Mouse (Mus musculus): ENCODE data around the gene Fut11. TPM values are rescaled to one million over a fixed set of nuclear protein-coding genes. Genes with fewer than 3 reads are reported as not detected.

Fut11 gene
- polyA plus RNA-seq, 1 experiment from 2014 or later = 13.7 TPM

GRCm38 (mm10) chr14:20681742-20682141 lies 13.0 kb upstream of the Fut11 start:
- no peak overlapping the region for H3K9ac ChIP-seq (ENCODE audit: low read length)

GRCm38 (mm10) chr14:20682498-20682897 lies 12.3 kb upstream of the Fut11 start:
- Histone ChIP-seq H3K9ac (ENCODE audit: low read length) (no peak overlapping the region), H3K27me3 (ENCODE audit: control insufficient read depth, insufficient read depth, low read length) (no peaks in the 10 kb centered on the region), H3K4me1 (replicated peaks; ENCODE audit: control insufficient read depth, insufficient read depth) (no peaks in the 10 kb centered on the region), H3K4me2 (replicated peaks; ENCODE audit: low read depth) (no peak overlapping the region), H3K27ac (replicated peaks) (no peak overlapping the region), H3K36me3 (ENCODE audit: control insufficient read depth, insufficient read depth, low read length) (peaks cover 62% of the 10 kb centered on the region), H3K4me3 (ENCODE audit: low read depth, low read length) (no peak overlapping the region), H3K9me3 (ENCODE audit: control insufficient read depth, low read length) (no peaks in the 10 kb centered on the region)
- peak; percentile 55 for ATAC-seq (ENCODE audit: low FRiP score, low TSS enrichment)
- TF ChIP-seq CTCF (IDR thresholded peaks at IDR 0.05; ENCODE audit: low read depth) (no peak), EP300 (optimal IDR thresholded peaks at IDR 0.05) (no peak)
- 55% methylated on average over 3 of the region's 3 CpGs for WGBS
- no peak for DNase-seq (ENCODE audit: low spot score)

More at GRCm38 (mm10) chr14:20681742-20682141, 13.0 kb upstream of the Fut11 start:
- TF ChIP-seq EP300 (optimal IDR thresholded peaks at IDR 0.05) (no peak), CTCF (IDR thresholded peaks at IDR 0.05; ENCODE audit: low read depth) (no peak)
- H3K27ac ChIP-seq (replicated peaks) = no peak overlapping the region
- no peak for ATAC-seq (ENCODE audit: low FRiP score, low TSS enrichment)
- H3K4me2 ChIP-seq (replicated peaks; ENCODE audit: low read depth) = no peak overlapping the region
- DNase-seq (ENCODE audit: low spot score) = no peak
- WGBS = 88% methylated on average over 2 of the region's 2 CpGs
- H3K36me3 ChIP-seq (ENCODE audit: control insufficient read depth, insufficient read depth, low read length) = peaks cover 55% of the 10 kb centered on the region
- no peaks in the 10 kb centered on the region for H3K9me3 ChIP-seq (ENCODE audit: control insufficient read depth, low read length)
- no peaks in the 10 kb centered on the region for H3K4me1 ChIP-seq (replicated peaks; ENCODE audit: control insufficient read depth, insufficient read depth)
- H3K27me3 ChIP-seq (ENCODE audit: control insufficient read depth, insufficient read depth, low read length) = no peaks in the 10 kb centered on the region
- no peak overlapping the region for H3K4me3 ChIP-seq (ENCODE audit: low read depth, low read length)

GRCm38 (mm10) chr14:20686576-20686975 lies 8.2 kb upstream of the Fut11 start:
- WGBS = 100% methylated on average over 3 of the region's 3 CpGs
- no peak for ATAC-seq (ENCODE audit: low FRiP score, low TSS enrichment)

GRCm38 (mm10) chr14:20689009-20689408 lies 5.8 kb upstream of the Fut11 start:
- no peaks in the 10 kb centered on the region for H3K27me3 ChIP-seq (ENCODE audit: control insufficient read depth, insufficient read depth, low read length)
- no peaks in the 10 kb centered on the region for H3K9me3 ChIP-seq (ENCODE audit: control insufficient read depth, low read length)
- no peak for DNase-seq (ENCODE audit: low spot score)
- no peak overlapping the region for H3K27ac ChIP-seq (replicated peaks)
- no peak overlapping the region for H3K4me3 ChIP-seq (ENCODE audit: low read depth, low read length)
- H3K4me1 ChIP-seq (replicated peaks; ENCODE audit: control insufficient read depth, insufficient read depth) = no peaks in the 10 kb centered on the region
- peaks cover 78% of the 10 kb centered on the region for H3K36me3 ChIP-seq (ENCODE audit: control insufficient read depth, insufficient read depth, low read length)
- no peak overlapping the region for H3K4me2 ChIP-seq (replicated peaks; ENCODE audit: low read depth)
- no peak overlapping the region for H3K9ac ChIP-seq (ENCODE audit: low read length)
- 70% methylated on average over 2 of the region's 2 CpGs for WGBS
- no peak for ATAC-seq (ENCODE audit: low FRiP score, low TSS enrichment)
- TF ChIP-seq EP300 (optimal IDR thresholded peaks at IDR 0.05) (no peak), CTCF (IDR thresholded peaks at IDR 0.05; ENCODE audit: low read depth) (no peak)

More at GRCm38 (mm10) chr14:20686576-20686975, 8.2 kb upstream of the Fut11 start:
- H3K9ac ChIP-seq (ENCODE audit: low read length) = no peak overlapping the region
- no peaks in the 10 kb centered on the region for H3K9me3 ChIP-seq (ENCODE audit: control insufficient read depth, low read length)
- no peaks in the 10 kb centered on the region for H3K27me3 ChIP-seq (ENCODE audit: control insufficient read depth, insufficient read depth, low read length)
- no peaks in the 10 kb centered on the region for H3K4me1 ChIP-seq (replicated peaks; ENCODE audit: control insufficient read depth, insufficient read depth)
- H3K4me3 ChIP-seq (ENCODE audit: low read depth, low read length) = no peak overlapping the region
- H3K36me3 ChIP-seq (ENCODE audit: control insufficient read depth, insufficient read depth, low read length) = peaks cover 73% of the 10 kb centered on the region
- no peak overlapping the region for H3K27ac ChIP-seq (replicated peaks)
- DNase-seq (ENCODE audit: low spot score) = no peak
- TF ChIP-seq EP300 (optimal IDR thresholded peaks at IDR 0.05) (no peak), CTCF (IDR thresholded peaks at IDR 0.05; ENCODE audit: low read depth) (no peak)
- H3K4me2 ChIP-seq (replicated peaks; ENCODE audit: low read depth) = no peak overlapping the region

GRCm38 (mm10) chr14:20691772-20692171 lies 3.0 kb upstream of the Fut11 start:
- peaks cover 6% of the 10 kb centered on the region for H3K4me1 ChIP-seq (replicated peaks; ENCODE audit: control insufficient read depth, insufficient read depth)
- H3K27ac ChIP-seq (replicated peaks) = no peak overlapping the region
- H3K36me3 ChIP-seq (ENCODE audit: control insufficient read depth, insufficient read depth, low read length) = peaks cover 55% of the 10 kb centered on the region
- no peaks in the 10 kb centered on the region for H3K9me3 ChIP-seq (ENCODE audit: control insufficient read depth, low read length)
- DNase-seq (ENCODE audit: low spot score) = no peak
- no peak overlapping the region for H3K4me2 ChIP-seq (replicated peaks; ENCODE audit: low read depth)
- no peak for ATAC-seq (ENCODE audit: low FRiP score, low TSS enrichment)
- no peak overlapping the region for H3K4me3 ChIP-seq (ENCODE audit: low read depth, low read length)
- no peak for TF ChIP-seq CTCF (IDR thresholded peaks at IDR 0.05; ENCODE audit: low read depth)
- TF ChIP-seq EP300 (optimal IDR thresholded peaks at IDR 0.05) = no peak
- no peak overlapping the region for H3K9ac ChIP-seq (ENCODE audit: low read length)
- no peaks in the 10 kb centered on the region for H3K27me3 ChIP-seq (ENCODE audit: control insufficient read depth, insufficient read depth, low read length)
- WGBS = 90% methylated on average over 6 of the region's 6 CpGs

GRCm38 (mm10) chr14:20693589-20694101 lies 1.1 kb upstream of the Fut11 start:
- Histone ChIP-seq H3K36me3 (ENCODE audit: control insufficient read depth, insufficient read depth, low read length) (peaks cover 37% of the 10 kb centered on the region), H3K4me3 (ENCODE audit: low read depth, low read length) (no peak overlapping the region), H3K4me1 (replicated peaks; ENCODE audit: control insufficient read depth, insufficient read depth) (peaks cover 6% of the 10 kb centered on the region), H3K9ac (ENCODE audit: low read length) (no peak overlapping the region), H3K27me3 (ENCODE audit: control insufficient read depth, insufficient read depth, low read length) (no peaks in the 10 kb centered on the region), H3K9me3 (ENCODE audit: control insufficient read depth, low read length) (no peaks in the 10 kb centered on the region), H3K4me2 (replicated peaks; ENCODE audit: low read depth) (no peak overlapping the region), H3K27ac (replicated peaks) (no peak overlapping the region)
- no peak for TF ChIP-seq EP300 (optimal IDR thresholded peaks at IDR 0.05)
- no peak for TF ChIP-seq CTCF (IDR thresholded peaks at IDR 0.05; ENCODE audit: low read depth)
- ATAC-seq (ENCODE audit: low FRiP score, low TSS enrichment) (no peak), DNase-seq (ENCODE audit: low spot score) (no peak)
- WGBS = 89% methylated on average over 10 of the region's 10 CpGs

All from stomach, postnatal 0 days (tissue).